Mouse (Mus musculus) limb, embryonic 12.5 days (tissue): ENCODE data around the gene Sesn3. TPM values are rescaled to one million over a fixed set of nuclear protein-coding genes. Genes with fewer than 3 reads are reported as not detected.

ENCODE experiments used
- ATAC-seq: fragments of 200-750 bp; cut with Nextera tagmentation; 2 replicates; pipeline ENCODE4 v1.8.0; 2017; ENCODE audit warnings: low read depth, moderate TSS enrichment; ENCODE audit not compliant: insufficient number of reproducible peaks, insufficient read depth, low FRiP score, low TSS enrichment
- H3K27ac ChIP-seq: fragments of 300-500 bp; sonication (generic); 2 replicates; pipeline ENCODE4 v1.5.1; 2016; ENCODE audit warnings: mild to moderate bottlenecking, moderate library complexity
- H3K27me3 ChIP-seq: fragments of 300-500 bp; sonication (generic); 2 replicates; pipeline ENCODE4 v1.6.1; 2016; ENCODE audit warnings: mild to moderate bottlenecking, moderate library complexity
- H3K36me3 ChIP-seq: fragments of 300-500 bp; sonication (generic); 2 replicates; pipeline ENCODE4 v1.6.1; 2016; ENCODE audit warnings: mild to moderate bottlenecking, moderate library complexity
- H3K4me1 ChIP-seq: fragments of 300-500 bp; sonication (generic); replicated peaks from 2 replicates; pipeline ENCODE4 v1.6.1; 2016
- H3K4me2 ChIP-seq: fragments of 300-500 bp; sonication (generic); 2 replicates; pipeline ENCODE4 v1.6.1; 2016; ENCODE audit warnings: mild to moderate bottlenecking, moderate library complexity
- H3K4me3 ChIP-seq: fragments of 300-500 bp; sonication (generic); replicated peaks from 2 replicates; pipeline ENCODE4 v1.5.1; 2016; ENCODE audit warnings: mild to moderate bottlenecking
- H3K9ac ChIP-seq: fragments of 300-500 bp; sonication (generic); replicated peaks from 2 replicates; pipeline ENCODE4 v1.6.1; 2016; ENCODE audit warnings: mild to moderate bottlenecking, moderate library complexity
- H3K9me3 ChIP-seq: fragments of 300-500 bp; sonication (generic); 2 replicates; pipeline ENCODE4 v1.6.1; 2016; ENCODE audit warnings: mild to moderate bottlenecking, moderate library complexity
- WGBS: fragments of 180-500 bp; shearing (Covaris S2); methylation state at CpG from one replicate; pipeline ENCODE4 v1.1.7; 2016; 5-methylcytosine and 5-hydroxymethylcytosine counted together
- polyA plus RNA-seq: library from polyadenylated mRNA; unstranded; fragments of >200 nt; fragmentation: Nextera tagmentation; extraction: Ambion mirVana; gene quantifications from 2 replicates; pipeline ENCODE4 v1.2.1, GENCODE M21; 2016

Sesn3 gene
- polyA plus RNA-seq, 1 experiment from 2014 or later: 28.2 TPM

GRCm38 (mm10) chr9:14248209-14248596 lies 26.7 kb upstream of the Sesn3 start:
- no peaks in the 10 kb centered on the region for H3K27me3 ChIP-seq
- no peak overlapping the region for H3K4me3 ChIP-seq
- H3K9ac ChIP-seq: no peak overlapping the region
- H3K4me1 ChIP-seq: peaks cover 40% of the 10 kb centered on the region
- no peak overlapping the region for H3K4me2 ChIP-seq
- no peak for ATAC-seq
- H3K36me3 ChIP-seq: no peaks in the 10 kb centered on the region
- peak overlapping the region; percentile 57; the same call in 1 of the 2 replicates for H3K27ac ChIP-seq
- 79% methylated on average over 3 of the region's 3 CpGs for WGBS
- H3K9me3 ChIP-seq: no peaks in the 10 kb centered on the region

DNA sequence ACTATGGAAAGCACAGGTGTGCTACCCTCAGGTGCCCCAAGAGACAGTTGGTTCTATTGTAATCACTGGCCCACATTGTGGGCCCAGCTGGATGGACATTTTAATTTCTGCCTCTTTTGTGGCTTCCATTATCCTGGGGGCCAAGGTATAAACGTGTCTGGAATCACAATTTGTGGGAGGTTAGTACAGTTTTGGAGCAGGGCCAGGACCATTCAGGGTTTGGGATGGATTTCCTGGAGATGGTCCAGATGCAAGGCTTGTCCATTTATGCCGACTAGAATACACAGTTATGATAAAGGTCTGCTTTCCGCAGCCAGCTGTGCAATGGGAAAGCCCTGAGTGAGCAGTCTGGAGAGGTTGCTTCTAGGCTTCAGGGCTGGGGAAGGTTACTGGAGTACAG lies 13.7 kb upstream of the Sesn3 start:
- WGBS: 68% methylated on average over 3 of the region's 3 CpGs
- H3K4me2 ChIP-seq: no peak overlapping the region
- H3K4me3 ChIP-seq: no peak overlapping the region
- H3K9me3 ChIP-seq: no peaks in the 10 kb centered on the region
- no peaks in the 10 kb centered on the region for H3K36me3 ChIP-seq
- no peak overlapping the region for H3K9ac ChIP-seq
- H3K4me1 ChIP-seq: no peaks in the 10 kb centered on the region
- no peak overlapping the region for H3K27ac ChIP-seq
- ATAC-seq: no peak
- no peaks in the 10 kb centered on the region for H3K27me3 ChIP-seq

DNA sequence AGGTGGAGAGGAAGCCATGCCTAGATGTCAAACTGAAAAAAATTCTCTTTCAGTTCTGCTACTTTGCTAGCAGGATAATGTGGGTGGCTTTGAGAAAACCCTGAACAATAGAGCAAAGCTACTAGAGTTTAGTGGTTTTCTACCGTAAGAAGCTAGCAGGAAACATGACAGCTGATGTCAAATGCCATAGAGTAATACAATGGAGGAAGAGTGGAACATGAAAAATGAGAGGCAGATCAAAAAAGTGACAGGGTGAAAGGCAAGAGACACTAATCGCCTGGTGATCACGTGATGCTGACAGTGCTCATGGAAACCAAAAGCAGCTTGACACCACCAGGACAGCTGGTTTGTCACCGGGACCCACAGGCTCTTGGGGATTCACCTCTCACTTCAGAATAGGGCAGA lies 12.3 kb upstream of the Sesn3 start:
- no peak overlapping the region for H3K9ac ChIP-seq
- 80% methylated on average over 4 of the region's 4 CpGs for WGBS
- H3K4me1 ChIP-seq: no peaks in the 10 kb centered on the region
- no peak overlapping the region for H3K27ac ChIP-seq
- no peaks in the 10 kb centered on the region for H3K27me3 ChIP-seq
- no peaks in the 10 kb centered on the region for H3K9me3 ChIP-seq
- ATAC-seq: no peak
- no peaks in the 10 kb centered on the region for H3K36me3 ChIP-seq
- H3K4me2 ChIP-seq: no peak overlapping the region
- H3K4me3 ChIP-seq: no peak overlapping the region

GRCm38 (mm10) chr9:14266470-14266869 lies 8.4 kb upstream of the Sesn3 start:
- Histone ChIP-seq H3K9me3 (no peaks in the 10 kb centered on the region), H3K27ac (no peak overlapping the region), H3K4me1 (no peaks in the 10 kb centered on the region), H3K36me3 (no peaks in the 10 kb centered on the region), H3K9ac (no peak overlapping the region), H3K27me3 (no peaks in the 10 kb centered on the region), H3K4me3 (no peak overlapping the region), H3K4me2 (no peak overlapping the region)
- WGBS: 32% methylated on average over 2 of the region's 2 CpGs
- no peak for ATAC-seq

- Histone ChIP-seq H3K4me2 (no peak overlapping the region), H3K27me3 (no peaks in the 10 kb centered on the region), H3K36me3 (no peaks in the 10 kb centered on the region), H3K9ac (no peak overlapping the region), H3K4me3 (no peak overlapping the region), H3K27ac (no peak overlapping the region), H3K9me3 (no peaks in the 10 kb centered on the region), H3K4me1 (no peaks in the 10 kb centered on the region)
- 82% methylated on average over 2 of the region's 2 CpGs for WGBS
- no peak for ATAC-seq
These were observed 6.3 kb upstream of the Sesn3 start for GRCm38 (mm10) chr9:14268578-14268977.

DNA sequence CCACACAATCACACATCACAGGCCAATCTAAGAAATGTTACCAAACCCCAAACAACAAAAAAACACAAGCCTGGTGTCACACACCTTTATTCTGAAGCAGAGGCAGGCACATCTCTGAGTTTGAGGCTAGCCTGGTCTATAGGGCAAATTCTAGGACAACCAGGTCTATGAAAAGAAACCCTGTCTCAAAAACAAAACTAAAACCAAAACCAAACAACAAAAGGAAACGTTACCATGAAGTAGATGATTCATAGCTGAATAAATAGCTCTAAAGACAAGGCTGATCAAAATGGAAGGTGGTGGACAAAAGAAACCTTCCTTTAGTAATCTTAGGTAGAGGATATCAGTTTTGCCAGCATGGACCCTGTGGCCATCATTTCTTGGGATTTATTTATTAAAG lies 1.9 kb upstream of the Sesn3 start:
- Histone ChIP-seq H3K4me3 (no peak overlapping the region), H3K4me1 (peaks cover 12% of the 10 kb centered on the region), H3K27me3 (no peaks in the 10 kb centered on the region), H3K4me2 (no peak overlapping the region), H3K9ac (no peak overlapping the region), H3K36me3 (no peaks in the 10 kb centered on the region), H3K27ac (no peak overlapping the region), H3K9me3 (no peaks in the 10 kb centered on the region)
- no peak for ATAC-seq
- WGBS: 83% methylated on average over 1 of the region's 1 CpGs

DNA sequence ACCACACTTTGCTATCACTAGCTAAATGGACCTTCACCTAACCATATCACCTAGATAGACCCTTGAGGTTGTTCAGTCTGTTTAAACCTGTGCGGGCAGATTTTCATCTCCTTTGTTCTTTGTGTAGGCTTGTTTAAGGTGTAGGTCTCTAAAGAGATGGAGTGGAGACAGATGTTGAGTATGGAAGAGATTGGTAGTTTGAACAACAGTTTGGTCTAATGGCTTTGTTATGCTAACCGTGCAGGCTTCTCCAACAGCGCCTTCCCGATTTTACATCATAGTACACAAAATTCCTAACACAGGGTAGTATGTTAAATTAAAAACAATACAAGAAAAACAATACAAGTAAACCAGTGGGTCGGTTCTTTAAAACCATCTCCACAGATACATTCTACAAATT lies 281 bp upstream of the Sesn3 start:
- Histone ChIP-seq H3K4me2 (peak overlapping the region; percentile 52), H3K9ac (no peak overlapping the region; the same call in 1 of the 2 replicates), H3K27ac (peak overlapping the region; percentile 93), H3K4me3 (peak overlapping the region; percentile 27), H3K9me3 (no peaks in the 10 kb centered on the region), H3K4me1 (peaks cover 17% of the 10 kb centered on the region), H3K27me3 (no peaks in the 10 kb centered on the region), H3K36me3 (no peaks in the 10 kb centered on the region)
- no peak for ATAC-seq
- 48% methylated on average over 5 of the region's 5 CpGs for WGBS

- no peaks in the 10 kb centered on the region for H3K36me3 ChIP-seq
- no peaks in the 10 kb centered on the region for H3K27me3 ChIP-seq
- peaks cover 17% of the 10 kb centered on the region for H3K4me1 ChIP-seq
- under 1% methylated on average over 51 of the region's 54 CpGs for WGBS
- H3K27ac ChIP-seq: peak overlapping the region; percentile 98
- peak; percentile 99 for ATAC-seq
- H3K4me2 ChIP-seq: peak overlapping the region; percentile 58
- peak overlapping the region; percentile 90 for H3K4me3 ChIP-seq
- peak overlapping the region; percentile 94 for H3K9ac ChIP-seq
- H3K9me3 ChIP-seq: no peaks in the 10 kb centered on the region
These were observed 1.1 kb downstream of the Sesn3 start for GRCm38 (mm10) chr9:14275792-14276480.

DNA sequence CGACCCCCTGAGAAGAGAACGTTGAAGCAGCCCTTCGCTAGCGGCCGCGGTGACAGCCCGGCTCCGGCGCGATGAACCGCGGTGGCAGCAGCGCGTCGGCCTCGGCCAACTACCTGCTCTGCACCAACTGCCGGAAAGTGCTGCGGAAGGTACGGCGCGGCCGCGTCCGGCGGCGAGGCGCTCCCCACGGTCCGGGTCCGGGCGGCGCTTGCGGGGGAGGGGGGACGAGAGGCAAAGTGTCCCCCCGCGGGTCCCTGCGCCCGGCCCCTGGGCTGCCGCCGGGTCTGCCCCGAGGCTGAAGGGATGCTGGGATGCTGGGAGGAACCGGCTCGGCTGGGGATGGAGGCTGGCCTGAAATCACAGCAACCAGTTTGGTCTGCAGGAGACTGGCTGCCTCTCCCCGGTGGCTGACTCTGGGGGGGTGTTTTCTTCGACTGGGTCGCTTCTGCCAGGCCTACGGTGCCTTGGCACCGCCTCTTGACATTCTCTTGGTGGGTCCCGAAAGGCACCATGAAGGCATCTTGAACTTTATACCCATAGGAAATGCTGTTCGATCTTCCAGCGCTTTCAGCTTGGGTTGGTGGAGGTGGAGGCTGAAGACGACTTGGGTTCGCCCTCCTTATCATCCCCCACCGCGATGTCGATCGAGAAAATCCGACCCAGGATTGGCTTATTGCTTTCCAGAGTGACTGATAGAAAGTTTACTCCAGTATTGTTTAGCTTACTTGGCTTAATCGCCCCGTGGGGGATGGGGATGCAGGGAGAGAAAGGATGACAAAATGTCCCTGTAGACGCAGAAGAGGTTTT lies 1.8 kb downstream of the Sesn3 start:
- under 1% methylated on average over 52 of the region's 61 CpGs for WGBS
- peak overlapping the region; percentile 94 for H3K9ac ChIP-seq
- H3K4me3 ChIP-seq: peak overlapping the region; percentile 90
- peaks cover 17% of the 10 kb centered on the region for H3K4me1 ChIP-seq
- ATAC-seq: peak; percentile 52
- peak overlapping the region; percentile 98 for H3K27ac ChIP-seq
- no peaks in the 10 kb centered on the region for H3K27me3 ChIP-seq
- H3K9me3 ChIP-seq: no peaks in the 10 kb centered on the region
- H3K4me2 ChIP-seq: peak overlapping the region; percentile 58
- H3K36me3 ChIP-seq: no peaks in the 10 kb centered on the region

- no peaks in the 10 kb centered on the region for H3K9me3 ChIP-seq
- H3K4me2 ChIP-seq: peak overlapping the region; percentile 58
- no peak for ATAC-seq
- peak overlapping the region; percentile 90 for H3K4me3 ChIP-seq
- peaks cover 17% of the 10 kb centered on the region for H3K4me1 ChIP-seq
- peak overlapping the region; percentile 94 for H3K9ac ChIP-seq
- no peaks in the 10 kb centered on the region for H3K36me3 ChIP-seq
- peak overlapping the region; percentile 98 for H3K27ac ChIP-seq
- no peaks in the 10 kb centered on the region for H3K27me3 ChIP-seq
- WGBS: under 1% methylated on average over 7 of the region's 7 CpGs
These were observed 2.6 kb downstream of the Sesn3 start for GRCm38 (mm10) chr9:14277365-14277991.

GRCm38 (mm10) chr9:14280696-14281095 lies 5.8 kb downstream of the Sesn3 start:
- no peak overlapping the region for H3K9ac ChIP-seq
- no peak overlapping the region for H3K4me3 ChIP-seq
- no peaks in the 10 kb centered on the region for H3K36me3 ChIP-seq
- peaks cover 6% of the 10 kb centered on the region; the same call in 1 of the 2 replicates for H3K4me1 ChIP-seq
- WGBS: 78% methylated on average over 1 of the region's 1 CpGs
- no peak overlapping the region for H3K4me2 ChIP-seq
- no peak for ATAC-seq
- no peaks in the 10 kb centered on the region for H3K9me3 ChIP-seq
- no peaks in the 10 kb centered on the region for H3K27me3 ChIP-seq
- H3K27ac ChIP-seq: no peak overlapping the region
